Mouse (Mus musculus) neural tube, embryonic 15.5 days (tissue): ENCODE data around the gene Map3k13. TPM values are rescaled to one million over a fixed set of nuclear protein-coding genes. Genes with fewer than 3 reads are reported as not detected.
A peak's percentile ranks its signal among the peaks of the same experiment; 100 is the strongest.

ENCODE experiments used
- ATAC-seq: fragments of 200-750 bp; cut with Nextera tagmentation; 2 replicates; pipeline ENCODE4 v1.8.0; 2017; ENCODE audit warnings: mild to moderate bottlenecking, moderate TSS enrichment, moderate library complexity; ENCODE audit not compliant: low FRiP score
- H3K27ac ChIP-seq: fragments of 300-500 bp; sonication (generic); replicated peaks from 2 replicates; pipeline ENCODE4 v1.5.1; 2015; ENCODE audit warnings: mild to moderate bottlenecking, inconsistent platforms
- H3K27me3 ChIP-seq: fragments of 300-500 bp; sonication (generic); replicated peaks from 2 replicates; pipeline ENCODE4 v1.6.1; 2015; ENCODE audit warnings: inconsistent platforms
- H3K36me3 ChIP-seq: fragments of 300-500 bp; sonication (generic); 2 replicates; pipeline ENCODE4 v1.6.1; 2015; ENCODE audit warnings: inconsistent platforms
- H3K4me1 ChIP-seq: fragments of 300-500 bp; sonication (generic); 2 replicates; pipeline ENCODE4 v1.6.1; 2015; ENCODE audit warnings: inconsistent platforms
- H3K4me2 ChIP-seq: fragments of 300-500 bp; sonication (generic); 2 replicates; pipeline ENCODE4 v1.6.1; 2015; ENCODE audit warnings: inconsistent platforms, mild to moderate bottlenecking, moderate library complexity
- H3K4me3 ChIP-seq: fragments of 300-500 bp; sonication (generic); replicated peaks from 2 replicates; pipeline ENCODE4 v1.5.1; 2015; ENCODE audit warnings: mild to moderate bottlenecking, inconsistent platforms
- H3K9ac ChIP-seq: fragments of 300-500 bp; sonication (generic); replicated peaks from 2 replicates; pipeline ENCODE4 v1.6.1; 2015; ENCODE audit warnings: mild to moderate bottlenecking, inconsistent platforms
- H3K9me3 ChIP-seq: fragments of 300-500 bp; sonication (generic); replicated peaks from 2 replicates; pipeline ENCODE4 v1.6.1; 2016; ENCODE audit warnings: inconsistent platforms
- WGBS: fragments of 180-500 bp; shearing (Covaris S2); methylation state at CpG from one replicate; pipeline ENCODE4 v1.1.7; 2015; ENCODE audit warnings: mixed read lengths; 5-methylcytosine and 5-hydroxymethylcytosine counted together
- polyA plus RNA-seq: library from polyadenylated mRNA; unstranded; fragments of >200 nt; fragmentation: Nextera tagmentation; extraction: Ambion mirVana; gene quantifications from 2 replicates; pipeline ENCODE4 v1.2.1, GENCODE M21; 2015

Gene Map3k13
- polyA plus RNA-seq, 1 experiment from 2014 or later: 5.7 TPM

DNA sequence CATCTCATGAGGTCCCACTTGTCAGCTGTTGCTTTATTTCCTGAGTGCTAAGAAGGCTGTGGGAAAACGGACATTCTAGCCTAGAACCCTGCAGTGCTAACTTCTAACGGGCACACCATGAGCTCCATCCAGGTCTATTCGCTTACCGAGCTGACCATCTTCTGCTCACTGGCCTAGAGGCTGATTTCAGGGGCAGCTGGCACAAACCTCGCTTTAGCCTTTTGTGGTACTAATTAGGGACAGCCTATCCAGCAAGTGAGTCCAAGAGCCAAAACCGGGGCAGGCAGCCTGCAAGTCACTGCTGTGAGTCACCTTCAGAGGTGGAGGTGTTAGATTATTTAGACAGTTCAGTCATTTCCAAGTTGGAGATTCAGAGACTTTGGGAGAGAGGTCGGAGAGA lies 122.5 kb downstream of the Map3k13 start:
- Histone ChIP-seq H3K4me2 (no peak overlapping the region), H3K4me3 (no peak overlapping the region), H3K27ac (no peak overlapping the region), H3K9ac (no peak overlapping the region), H3K4me1 (no peaks in the 10 kb centered on the region), H3K9me3 (no peaks in the 10 kb centered on the region), H3K36me3 (peaks cover 71% of the 10 kb centered on the region), H3K27me3 (no peaks in the 10 kb centered on the region)
- ATAC-seq: no peak
- 78% methylated on average over 7 of the region's 7 CpGs for WGBS

DNA sequence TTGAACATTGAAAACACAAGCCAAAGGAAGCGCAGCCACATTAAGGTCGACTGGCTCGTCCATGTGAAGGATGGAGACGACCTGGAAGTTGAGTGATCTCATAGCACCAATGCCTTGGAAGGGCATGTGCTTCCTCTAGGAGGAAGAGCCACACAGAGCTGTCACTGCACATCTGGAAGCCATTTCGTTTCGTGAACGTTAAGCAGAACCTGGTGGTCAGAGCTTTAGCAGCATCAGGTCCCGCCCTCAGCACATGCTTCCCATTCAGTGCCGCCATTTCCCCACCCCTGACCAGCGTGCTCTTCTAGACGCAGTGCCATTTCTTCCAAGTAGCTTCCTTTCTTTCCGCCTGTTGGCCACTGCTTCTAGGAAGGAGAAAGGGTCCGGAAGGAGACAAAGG lies 134.3 kb downstream of the Map3k13 start:
- peaks cover 71% of the 10 kb centered on the region for H3K36me3 ChIP-seq
- no peak overlapping the region for H3K9ac ChIP-seq
- H3K4me3 ChIP-seq: no peak overlapping the region
- H3K27ac ChIP-seq: no peak overlapping the region
- no peak overlapping the region for H3K4me2 ChIP-seq
- WGBS: 88% methylated on average over 13 of the region's 13 CpGs
- no peaks in the 10 kb centered on the region for H3K27me3 ChIP-seq
- no peaks in the 10 kb centered on the region for H3K4me1 ChIP-seq
- H3K9me3 ChIP-seq: no peaks in the 10 kb centered on the region
- ATAC-seq: no peak

DNA sequence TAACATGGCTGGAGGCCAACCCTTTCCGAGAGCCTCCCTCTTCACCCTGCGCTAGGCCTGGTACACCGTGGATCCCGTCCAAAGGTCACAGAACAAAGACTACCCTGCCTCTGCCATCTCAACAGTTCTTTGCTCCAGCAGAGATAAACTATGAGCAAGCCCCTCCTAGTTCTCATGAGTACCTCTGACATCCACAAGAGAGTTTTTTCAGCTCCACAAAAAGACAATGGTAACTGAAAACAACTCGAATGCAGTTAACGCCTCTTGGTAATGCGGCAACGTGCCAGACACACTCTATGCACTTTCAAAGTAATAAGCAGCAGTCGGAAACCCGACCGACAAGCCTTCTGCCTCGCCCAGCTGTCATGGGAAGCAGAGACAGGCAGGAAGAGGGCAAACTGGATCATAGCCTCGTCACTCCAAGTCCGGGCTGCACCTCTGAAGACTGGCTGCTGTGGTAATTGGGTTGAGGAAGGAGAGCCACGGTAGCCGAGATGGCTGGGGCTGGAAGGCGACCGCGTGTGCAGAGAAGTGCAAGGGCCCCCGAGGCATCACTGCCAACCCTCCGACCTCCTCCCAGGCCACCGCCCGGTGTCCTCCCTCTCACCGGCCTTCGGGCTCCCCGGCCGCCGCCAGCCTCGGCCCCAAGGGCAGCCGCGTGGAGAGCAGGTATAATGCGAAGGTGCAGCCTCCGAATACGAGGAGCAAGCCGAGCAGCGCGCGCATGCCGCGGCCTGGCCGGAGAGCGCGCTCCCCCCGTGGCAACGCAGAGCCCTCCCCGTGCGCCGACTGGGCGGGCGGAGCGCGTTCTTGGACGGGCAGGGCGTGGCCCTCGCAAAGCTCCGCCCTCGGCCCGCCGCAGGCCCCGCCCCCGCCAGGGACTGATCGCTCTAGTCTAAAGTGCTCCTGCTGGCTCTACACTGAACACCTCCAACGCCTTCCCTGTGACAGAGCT lies 152.9 kb downstream of the Map3k13 start, which contains the start of gene Tmem41a:
TSS of gene Tmem41a (minus strand) at position 792 of the 955 bp plus-strand sequence.
- peak within 1 kb of the TSS; percentile 85 for H3K27ac ChIP-seq
- H3K9ac ChIP-seq: peak within 1 kb of the TSS; percentile 79
- 2% methylated on average over 63 of the region's 63 CpGs for WGBS
- peak; percentile 99 for ATAC-seq
- peaks cover 9% of the 10 kb centered on the region for H3K4me1 ChIP-seq
- no peaks in the 10 kb centered on the region for H3K27me3 ChIP-seq
- H3K36me3 ChIP-seq: no peaks in the 10 kb centered on the region
- no peaks in the 10 kb centered on the region for H3K9me3 ChIP-seq
- H3K4me2 ChIP-seq: peak within 1 kb of the TSS; percentile 85
- H3K4me3 ChIP-seq: peak within 1 kb of the TSS; percentile 80

DNA sequence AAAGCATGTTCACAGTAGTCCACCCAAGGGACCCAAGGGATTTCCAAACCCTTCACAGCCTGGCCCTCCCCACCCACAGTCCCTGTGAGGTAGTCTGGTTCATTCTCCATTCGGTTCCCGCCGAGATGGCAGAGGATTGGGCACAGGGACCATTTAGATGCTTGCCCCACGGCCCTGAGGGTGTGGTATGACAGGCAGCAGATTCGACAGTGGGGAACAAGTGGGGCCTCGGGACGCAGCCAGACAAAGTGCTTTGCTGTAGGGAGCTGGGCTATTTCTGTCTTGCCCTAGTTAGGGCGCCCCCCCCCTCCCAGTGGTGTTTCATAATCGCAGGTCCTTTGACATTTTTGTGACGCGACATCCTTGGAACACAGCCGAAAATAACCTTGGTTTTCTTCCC lies 161.4 kb downstream of the Map3k13 start:
- WGBS: 87% methylated on average over 12 of the region's 12 CpGs
- no peak for ATAC-seq
- Histone ChIP-seq H3K4me3 (no peak overlapping the region), H3K27me3 (no peaks in the 10 kb centered on the region), H3K4me2 (no peak overlapping the region), H3K9ac (no peak overlapping the region), H3K36me3 (no peaks in the 10 kb centered on the region), H3K4me1 (no peaks in the 10 kb centered on the region), H3K9me3 (no peaks in the 10 kb centered on the region), H3K27ac (no peak overlapping the region)

DNA sequence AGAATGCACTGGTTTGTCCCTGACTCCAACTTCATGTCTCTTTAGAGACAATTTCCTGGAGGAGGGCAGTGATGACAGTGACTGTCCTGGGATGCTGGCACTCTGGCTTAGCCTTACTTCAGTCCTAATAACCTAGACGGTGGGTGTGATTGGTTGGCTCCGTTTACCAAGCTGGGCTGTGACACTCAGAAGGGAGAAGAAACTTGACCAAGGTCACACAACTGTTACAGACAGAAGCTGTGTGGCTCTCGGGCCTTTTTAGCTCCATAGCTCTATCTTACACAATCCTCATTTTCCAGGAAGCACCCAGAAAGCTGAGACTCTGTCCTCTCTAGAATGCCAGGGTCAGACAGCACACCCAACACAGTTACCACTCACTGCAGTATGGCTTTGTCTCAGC lies 171.4 kb downstream of the Map3k13 start:
- H3K9me3 ChIP-seq: no peaks in the 10 kb centered on the region
- H3K27me3 ChIP-seq: no peaks in the 10 kb centered on the region
- H3K36me3 ChIP-seq: no peaks in the 10 kb centered on the region
- ATAC-seq: no peak
- no peak overlapping the region for H3K27ac ChIP-seq
- H3K9ac ChIP-seq: no peak overlapping the region
- H3K4me3 ChIP-seq: no peak overlapping the region
- H3K4me1 ChIP-seq: no peaks in the 10 kb centered on the region
- no peak overlapping the region for H3K4me2 ChIP-seq
- WGBS: 85% methylated on average over 3 of the region's 3 CpGs

DNA sequence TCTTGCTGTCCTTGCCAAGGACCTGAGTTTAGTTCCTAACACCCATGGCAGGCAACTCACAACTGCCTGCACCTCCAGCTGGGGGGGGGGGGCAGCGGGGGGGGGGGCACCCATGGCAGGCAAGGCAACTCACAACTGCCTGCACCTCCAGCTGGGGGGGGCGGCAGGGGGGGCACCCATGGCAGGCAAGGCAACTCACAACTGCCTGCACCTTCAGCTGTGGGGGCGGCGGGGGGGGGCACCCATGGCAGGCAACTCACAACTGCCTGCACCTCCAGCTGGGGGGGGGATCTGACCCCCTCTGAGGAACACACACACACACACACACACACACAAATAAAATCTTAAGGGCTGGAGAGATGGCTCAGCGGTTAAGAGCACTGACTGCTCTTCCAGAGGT lies 175.7 kb downstream of the Map3k13 start:
- Histone ChIP-seq H3K4me1 (no peaks in the 10 kb centered on the region), H3K9me3 (no peaks in the 10 kb centered on the region), H3K27me3 (no peaks in the 10 kb centered on the region), H3K9ac (no peak overlapping the region), H3K36me3 (no peaks in the 10 kb centered on the region), H3K27ac (no peak overlapping the region), H3K4me3 (no peak overlapping the region), H3K4me2 (no peak overlapping the region)
- ATAC-seq: no peak
- 70% methylated on average over 5 of the region's 5 CpGs for WGBS

DNA sequence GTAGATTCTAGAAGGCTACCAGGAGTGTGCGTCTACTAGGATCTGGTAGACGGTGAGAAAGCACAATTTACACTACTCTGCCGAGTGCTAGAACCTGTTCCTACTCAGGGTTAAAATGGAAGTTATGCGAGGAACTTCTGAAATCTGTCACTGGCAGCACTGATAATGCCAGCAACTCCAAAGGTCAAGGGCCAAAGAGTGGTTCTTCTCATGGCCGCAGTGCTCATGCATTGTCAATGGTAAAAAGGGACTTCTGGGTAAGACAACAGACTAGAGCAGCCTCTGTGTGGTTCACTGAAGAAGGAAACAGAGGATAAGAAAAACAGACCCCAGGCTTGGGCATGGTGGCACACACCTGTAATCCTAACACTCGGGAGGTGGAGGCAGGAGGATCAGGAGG lies 176.4 kb downstream of the Map3k13 start:
- Histone ChIP-seq H3K4me1 (no peaks in the 10 kb centered on the region), H3K9me3 (no peaks in the 10 kb centered on the region), H3K36me3 (no peaks in the 10 kb centered on the region), H3K27me3 (no peaks in the 10 kb centered on the region), H3K4me2 (no peak overlapping the region), H3K9ac (no peak overlapping the region), H3K4me3 (no peak overlapping the region), H3K27ac (no peak overlapping the region)
- ATAC-seq: no peak
- WGBS: 90% methylated on average over 6 of the region's 6 CpGs

DNA sequence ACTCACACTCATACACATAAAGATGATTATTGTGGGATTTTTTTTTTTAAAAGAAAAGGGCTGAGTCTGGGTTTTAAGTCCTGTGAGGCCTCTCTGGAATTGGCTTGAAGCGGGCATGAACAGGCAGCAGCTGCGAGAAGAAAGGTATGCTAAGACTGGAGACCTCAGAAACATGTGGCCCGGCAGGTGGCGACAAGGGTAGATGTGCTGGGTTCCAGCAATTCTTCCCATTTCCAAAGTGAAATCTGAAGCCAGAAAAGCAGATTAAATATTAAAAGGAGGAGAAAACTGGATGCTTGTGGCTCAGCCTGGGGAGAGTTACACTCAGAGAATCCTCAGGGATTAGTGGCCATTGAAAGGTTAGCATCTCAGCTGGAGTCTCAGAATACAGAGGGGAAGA lies 177.3 kb downstream of the Map3k13 start:
- Histone ChIP-seq H3K27me3 (no peaks in the 10 kb centered on the region), H3K4me3 (no peak overlapping the region), H3K27ac (no peak overlapping the region), H3K9ac (no peak overlapping the region), H3K36me3 (no peaks in the 10 kb centered on the region), H3K9me3 (no peaks in the 10 kb centered on the region), H3K4me2 (no peak overlapping the region), H3K4me1 (peaks cover 5% of the 10 kb centered on the region; the same call in 1 of the 2 replicates)
- no peak for ATAC-seq
- WGBS: 82% methylated on average over 4 of the region's 4 CpGs

DNA sequence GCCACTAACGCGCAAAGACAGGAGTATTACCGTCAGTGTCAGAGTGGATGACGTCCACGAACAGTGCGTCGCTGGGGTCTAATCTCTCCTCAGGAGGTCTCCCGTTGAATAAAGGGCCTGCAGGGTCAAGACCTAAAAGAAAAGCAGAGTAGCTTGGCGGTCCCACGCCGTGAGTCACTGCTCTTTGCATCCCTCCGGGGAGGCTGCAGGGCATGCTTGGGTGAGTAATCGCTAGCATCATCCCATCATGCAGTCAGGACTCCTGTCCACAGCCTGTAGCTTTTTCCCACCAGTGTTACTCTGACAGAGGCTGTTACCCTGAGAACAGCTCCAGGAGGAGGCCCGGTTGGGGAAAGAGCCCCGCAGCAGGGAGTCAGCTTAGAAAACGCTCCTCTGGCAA lies 182.1 kb downstream of the Map3k13 start:
- Histone ChIP-seq H3K27ac (no peak overlapping the region), H3K4me1 (peaks cover 5% of the 10 kb centered on the region; the same call in 1 of the 2 replicates), H3K9ac (no peak overlapping the region), H3K27me3 (no peaks in the 10 kb centered on the region), H3K4me3 (peak overlapping the region; percentile 7; the same call in 1 of the 2 replicates), H3K9me3 (no peaks in the 10 kb centered on the region), H3K4me2 (peak overlapping the region; percentile 49), H3K36me3 (no peaks in the 10 kb centered on the region)
- no peak; the same call in 1 of the 2 replicates for ATAC-seq
- WGBS: 6% methylated on average over 16 of the region's 16 CpGs

DNA sequence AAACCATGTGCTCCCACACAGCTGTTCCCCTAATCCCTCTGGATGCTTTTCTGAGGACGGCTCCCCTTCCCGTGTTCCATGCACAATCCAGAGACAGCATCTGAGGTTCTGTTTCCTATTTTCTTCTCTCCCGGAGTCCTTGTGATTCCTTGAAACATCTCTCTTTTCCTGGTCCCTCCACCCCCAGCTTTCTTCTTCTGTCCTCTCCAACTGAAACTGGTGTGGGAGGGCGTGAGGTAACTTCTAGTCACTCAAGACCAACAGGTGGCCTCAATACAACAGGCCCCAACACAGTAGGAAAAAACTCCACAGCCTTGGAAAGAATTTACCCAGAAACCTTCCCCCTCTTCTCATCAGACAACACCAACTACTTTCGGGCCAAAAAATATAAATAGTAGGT lies 183.2 kb downstream of the Map3k13 start:
- ATAC-seq: no peak
- Histone ChIP-seq H3K9ac (no peak overlapping the region), H3K27me3 (no peaks in the 10 kb centered on the region), H3K9me3 (no peaks in the 10 kb centered on the region), H3K27ac (no peak overlapping the region), H3K4me3 (no peak overlapping the region), H3K4me2 (no peak overlapping the region), H3K36me3 (no peaks in the 10 kb centered on the region), H3K4me1 (peaks cover 5% of the 10 kb centered on the region; the same call in 1 of the 2 replicates)
- WGBS: 88% methylated on average over 5 of the region's 5 CpGs
